Mouse (Mus musculus): ENCODE measurements at regions not wholly inside any gene's neighbourhood (a gene's known extent, or its start where the extent isn't known, plus 50 kb on each side); places are given as distances from the start of the nearest gene placed in this dataset.

- TF ChIP-seq CTCF (IDR thresholded peaks at IDR 0.05; ENCODE audit: low read depth) (no peak), EP300 (optimal IDR thresholded peaks at IDR 0.05) (no peak)
Measured at GRCm38 (mm10) chr10:119142307-119142706, 97.5 kb downstream of the Cand1 start.

All from stomach, postnatal 0 days (tissue).